Mouse (Mus musculus): ENCODE results near the gene Gm21637.
"Not testable (repeated sequence)": the region's sequence is repeated elsewhere in the genome, so short reads cannot be mapped to it uniquely, and the experiment has no call there.

The Gm21637 gene

DNA sequence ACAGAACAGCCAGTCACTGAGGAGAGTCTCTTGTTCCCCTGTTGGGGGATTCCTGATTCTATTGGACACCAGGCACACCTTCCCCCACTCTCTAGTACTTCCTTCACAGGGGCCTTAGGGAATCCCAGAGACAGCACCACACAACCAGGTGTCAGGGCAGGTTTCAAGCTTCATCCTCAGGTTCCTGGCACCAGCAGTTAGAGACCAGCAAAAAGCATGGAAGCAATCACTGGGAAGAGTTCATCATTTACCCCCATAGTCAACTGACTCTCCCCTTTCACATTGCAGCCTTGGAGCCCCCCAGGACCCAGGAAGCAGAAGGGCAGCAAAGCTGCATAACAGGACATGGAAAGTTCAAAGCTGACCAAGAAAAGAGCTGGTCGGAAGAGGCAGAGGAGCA lies at the start of gene Gm21637:
Gm21637 (plus strand) TSS at position 301 of the 400 bp plus-strand sequence.
- not testable (repeated sequence) for DNase-seq

Measured in kidney, adult 18-20 months (tissue).